Comparison of ENCODE assay signal across 9 mouse cellular contexts in genomic region chr13:59728378-59729093, GRCm38 (mm10). TPM values are rescaled to one million over a fixed set of nuclear protein-coding genes. Genes with fewer than 3 reads are reported as not detected.
DNase-seq lines count a peak whose midpoint lies in the region; ATAC-seq and TF ChIP-seq lines count a peak whose summit lies in the region.
"Had no signal": no experiment of that assay in that cellular context is flagged by ENCODE, and none has a peak within 500 bp of the region (broad histone marks: within the 10 kb centered on the region; RNA-seq: fewer than 3 reads in every experiment).

No protein-coding gene starts in this region.

- peak; percentile 76 for DNase-seq in ES-E14 (ENCODE audit: low read depth, low spot score)
- DNase-seq in cerebellum, adult 11 months = peak; percentile 75
- peak; percentile 48 for DNase-seq in heart, postnatal 25 days (ENCODE audit: low spot score)
- peak; percentile 90 for DNase-seq in layer of hippocampus, adult 11-12 months (ENCODE audit: low spot score)
- peak; percentile 69 to 78 for DNase-seq in lung, adult 18-20 months
- DNase-seq in testis, postnatal 14 days (ENCODE audit: low spot score) = peak; percentile 66

- no peaks in the 10 kb centered on the region for H3K9me3 ChIP-seq in ES-E14 (ENCODE audit: control insufficient read depth, insufficient read depth, low read depth, low read length)
- H3K9me3 ChIP-seq in forebrain, embryonic 15.5 days = no peaks in the 10 kb centered on the region

- H3K4me2 ChIP-seq in forebrain, embryonic 15.5 days (replicated peaks) = no peak overlapping the region

- in situ Hi-C loops in ES-E14 (cut with MboI; ENCODE audit: low sequenced_read_pairs in 2 of 2, unreplicated experiment in 2 of 2) = no loop called here

- no peak overlapping the region for H3K27ac ChIP-seq in ES-E14 (ENCODE audit: insufficient read depth, low read depth, low read length, poor library complexity, severe bottlenecking)
- H3K27ac ChIP-seq in forebrain, embryonic 15.5 days (replicated peaks) = no peak overlapping the region

- H3K27me3 ChIP-seq in forebrain, embryonic 15.5 days = no peaks in the 10 kb centered on the region

- peaks cover 7 to 17% of the 10 kb centered on the region in 2 experiments; a peak in 2 of 4 replicates for H3K4me1 ChIP-seq in ES-E14 (ENCODE audit: control insufficient read depth in 2 of 2, insufficient read depth in 2 of 2, low read length in 2 of 2, poor library complexity in 1 of 2)
- 0 out of 2 replicates have a peak, but pooled peaks cover 4% of the 10 kb centered on the region for H3K4me1 ChIP-seq in forebrain, embryonic 15.5 days

- H3K36me3 ChIP-seq in ES-E14 (ENCODE audit: control insufficient read depth, insufficient read depth, low read length, poor library complexity, severe bottlenecking) = no peaks in the 10 kb centered on the region
- no peaks in the 10 kb centered on the region for H3K36me3 ChIP-seq in forebrain, embryonic 15.5 days

- no peak overlapping the region for H3K9ac ChIP-seq in ES-E14 (ENCODE audit: insufficient read depth, low read depth, low read length, poor library complexity, severe bottlenecking)
- no peak overlapping the region for H3K9ac ChIP-seq in forebrain, embryonic 15.5 days (replicated peaks)

- peak overlapping the region in 1 of 2 experiments; percentile 18; a peak in 1 of 4 replicates for H3K4me3 ChIP-seq in ES-E14 (ENCODE audit: insufficient read depth in 1 of 2, low read depth in 1 of 2, low read length in 2 of 2, poor library complexity in 1 of 2, severe bottlenecking in 1 of 2)
- no peak overlapping the region for H3K4me3 ChIP-seq in forebrain, embryonic 15.5 days
- H3K4me3 ChIP-seq: myocyte had no signal

- intact Hi-C loops in heart, postnatal 25 days (cut with DNase I) = loop anchor here (2.0 to 5.0 kb wide), 3 partner anchors 36 to 211 kb away; partner anchors contain the start of gene 4921517D22Rik

- 35% methylated on average over 7 of the region's 7 CpGs for WGBS in forebrain, embryonic 15.5 days

- peak; percentile 87 for ATAC-seq in forebrain, embryonic 15.5 days (replicated peaks)
- ATAC-seq in neutrophil, adult 5-6 weeks (ENCODE audit: extremely low read depth, insufficient number of reproducible peaks, low FRiP score, poor library complexity, severe bottlenecking) = peak; percentile 77

TF ChIP-seq in ES-E14, 5 proteins besides CTCF, POLR2A, EP300 and RAD21:
- TF ChIP-seq ZC3H11A (IDR thresholded peaks at IDR 0.05; ENCODE audit: borderline replicate concordance, low read depth, low read length) = peak; percentile 94; the same call in 1 of the 2 replicates
- no peak for TF ChIP-seq MAFK (IDR thresholded peaks at IDR 0.05; ENCODE audit: insufficient read depth, low read depth, low read length)

RNA-seq across cellular contexts. Expression of gene Spata31d1d, which starts 3.0 kb away (rescaled TPM):
- total RNA-seq in ES-E14 (2012; rRNA removed) = 0.18 and 0.48 TPM in 2 replicates
- polyA plus RNA-seq in forebrain, embryonic 15.5 days (2015; fragmentation: Nextera tagmentation; extraction: Ambion mirVana) = not detected in 2 replicates
- total RNA-seq in heart, postnatal 25 days (2021) = not detected
- total RNA-seq in neutrophil, adult 5-6 weeks (2017) = not detected in 2 replicates
- polyA plus RNA-seq: myocyte had no signal

RNA-seq across cellular contexts. Expression of gene Spata31d1b, which starts 16.5 kb away (rescaled TPM):
- 1.3 and 2.8 TPM in 2 replicates for total RNA-seq in ES-E14 (2012; rRNA removed)
- polyA plus RNA-seq in forebrain, embryonic 15.5 days (2015; fragmentation: Nextera tagmentation; extraction: Ambion mirVana) = not detected in 2 replicates
- not detected for total RNA-seq in heart, postnatal 25 days (2021)
- total RNA-seq in neutrophil, adult 5-6 weeks (2017) = not detected in 2 replicates
- polyA plus RNA-seq: myocyte had no signal

RNA-seq across cellular contexts. Expression of gene 1700014D04Rik, which starts 18.0 kb away (rescaled TPM):
- total RNA-seq in ES-E14 (2012; rRNA removed) = 0.18 and 0.26 TPM in 2 replicates
- 0.39 TPM in 1 of 2 replicates, not detected in the other for polyA plus RNA-seq in forebrain, embryonic 15.5 days (2015; fragmentation: Nextera tagmentation; extraction: Ambion mirVana)
- not detected for total RNA-seq in heart, postnatal 25 days (2021)
- 0.35 and 0.49 TPM in 2 replicates for total RNA-seq in neutrophil, adult 5-6 weeks (2017)
- polyA plus RNA-seq: myocyte had no signal

RNA-seq across cellular contexts. Expression of gene Spata31d1a, which starts 18.4 kb away (rescaled TPM):
- 2.2 and 3.4 TPM in 2 replicates for total RNA-seq in ES-E14 (2012; rRNA removed)
- 0.15 and 0.29 TPM in 2 replicates for polyA plus RNA-seq in forebrain, embryonic 15.5 days (2015; fragmentation: Nextera tagmentation; extraction: Ambion mirVana)
- not detected for total RNA-seq in heart, postnatal 25 days (2021)
- not detected in 2 replicates for total RNA-seq in neutrophil, adult 5-6 weeks (2017)
- polyA plus RNA-seq: myocyte had no signal

RNA-seq across cellular contexts. Expression of gene 4921517D22Rik, which starts 34.6 kb away (rescaled TPM):
- not detected in 2 replicates for total RNA-seq in ES-E14 (2012; rRNA removed)
- not detected in 2 replicates for polyA plus RNA-seq in forebrain, embryonic 15.5 days (2015; fragmentation: Nextera tagmentation; extraction: Ambion mirVana)
- not detected for total RNA-seq in heart, postnatal 25 days (2021)
- total RNA-seq in neutrophil, adult 5-6 weeks (2017) = 0.23 TPM in 1 of 2 replicates, not detected in the other
- polyA plus RNA-seq: myocyte had no signal
